Mouse (Mus musculus) liver, embryonic 13.5 days (tissue): ENCODE results near the gene Hic2. TPM values are rescaled to one million over a fixed set of nuclear protein-coding genes. Genes with fewer than 3 reads are reported as not detected.

Experiments
- polyA plus RNA-seq: library from polyadenylated mRNA; unstranded; fragments of >200 nt; fragmentation: Nextera tagmentation; extraction: Ambion mirVana; gene quantifications from 2 replicates; pipeline ENCODE4 v1.2.1, GENCODE M21; 2015

The Hic2 gene
- polyA plus RNA-seq, 1 experiment from 2014 or later = 2.9 TPM

Other genes starting within 250 kb of the Hic2 start
- gene Ypel1, start 163.9 kb upstream of the Hic2 start, polyA plus RNA-seq = 1.4 and 1.6 TPM in 2 replicates
- gene Ppil2, start 122.3 kb upstream of the Hic2 start, polyA plus RNA-seq = 57.4 and 64.3 TPM in 2 replicates
- 28.3 and 28.9 TPM in 2 replicates for gene 2610318N02Rik, start 108.4 kb upstream of the Hic2 start, polyA plus RNA-seq
- gene Sdf2l1, start 101.2 kb upstream of the Hic2 start, polyA plus RNA-seq = 75.6 and 77.1 TPM in 2 replicates
- gene Ydjc, start 89.0 kb upstream of the Hic2 start, polyA plus RNA-seq = 15.7 and 15.8 TPM in 2 replicates
- gene Ccdc116, start 86.3 kb upstream of the Hic2 start, polyA plus RNA-seq = 0.62 and 0.81 TPM in 2 replicates
- 247 and 282 TPM in 2 replicates for gene Ube2l3, start 30.9 kb upstream of the Hic2 start, polyA plus RNA-seq
- 0.12 and 0.14 TPM in 2 replicates for gene Rimbp3, start 25.0 kb upstream of the Hic2 start, polyA plus RNA-seq
- gene Tmem191c, start 42.5 kb downstream of the Hic2 start, polyA plus RNA-seq = 2.8 and 3.2 TPM in 2 replicates
- 124 and 143 TPM in 2 replicates for gene Serpind1, start 97.8 kb downstream of the Hic2 start, polyA plus RNA-seq
- gene Snap29, start 172.4 kb downstream of the Hic2 start, polyA plus RNA-seq = 8.8 and 10.7 TPM in 2 replicates
- gene Pi4ka, start 172.7 kb downstream of the Hic2 start, polyA plus RNA-seq = 12.9 and 15.1 TPM in 2 replicates
- gene Crkl, start 218.4 kb downstream of the Hic2 start, polyA plus RNA-seq = 30.8 and 35.8 TPM in 2 replicates